Mouse (Mus musculus) CH12.LX (cell line): ENCODE results near the gene Olfr434. TPM values are rescaled to one million over a fixed set of nuclear protein-coding genes. Genes with fewer than 3 reads are reported as not detected.

Source experiments
- DNase-seq: peaks from one replicate; pipeline ENCODE4 v3.0.0-alpha.2; 2013; ENCODE audit errors: extremely low read depth
- H3K27ac ChIP-seq: 2 replicates; pipeline ENCODE4 v1.5.1; 2012; ENCODE audit warnings: low read depth, mild to moderate bottlenecking, control low read depth, moderate library complexity; ENCODE audit not compliant: insufficient read depth
- H3K27me3 ChIP-seq: replicated peaks from 2 replicates; pipeline ENCODE3; 2012; ENCODE audit warnings: inconsistent platforms
- H3K36me3 ChIP-seq, 2 experiments: replicated peaks in 1 of 2; 2 replicates each; pipeline versions ENCODE3 to v1.6.1; 2012; ENCODE audit warnings: inconsistent platforms in 1 of 2, low read length in 1 of 2, mild to moderate bottlenecking in 1 of 2, mixed read lengths in 1 of 2, moderate library complexity in 1 of 2; ENCODE audit not compliant: control insufficient read depth in 1 of 2, insufficient read depth in 1 of 2
- H3K4me1 ChIP-seq, 2 experiments: 2 replicates each; pipeline ENCODE4 v1.6.1; 2012; ENCODE audit warnings: inconsistent platforms in 1 of 2, moderate library complexity in 1 of 2; ENCODE audit not compliant: insufficient read depth in 2 of 2, control insufficient read depth in 1 of 2
- H3K4me2 ChIP-seq: 2 replicates; pipeline ENCODE4 v1.6.1; 2012; ENCODE audit warnings: low read depth, mild to moderate bottlenecking, control low read depth; ENCODE audit not compliant: poor library complexity, insufficient read depth, severe bottlenecking
- H3K4me3 ChIP-seq, 3 experiments: fragments of 150-350 bp in 1 of 3; sonication (generic) in 1 of 3; replicated peaks in 1 of 3; 2 replicates each; pipeline versions ENCODE3 to v1.5.1; 2011 to 2012; ENCODE audit warnings: low read depth in 2 of 3, low read length in 2 of 3, mild to moderate bottlenecking in 2 of 3, moderate library complexity in 2 of 3, control low read depth in 1 of 3, improper control_type of control experiment in 1 of 3, inconsistent platforms in 1 of 3, mixed read lengths in 1 of 3; ENCODE audit not compliant: poor library complexity in 1 of 3
- H3K79me2 ChIP-seq: replicated peaks from 2 replicates; pipeline ENCODE4 v1.6.1; 2012; ENCODE audit warnings: mild to moderate bottlenecking, moderate library complexity; ENCODE audit not compliant: control insufficient read depth, poor library complexity, insufficient read depth, severe bottlenecking; ENCODE audit errors: extremely low read depth
- H3K9ac ChIP-seq: 2 replicates; pipeline ENCODE4 v1.6.1; 2012; ENCODE audit warnings: low read depth, mild to moderate bottlenecking, control low read depth, moderate library complexity; ENCODE audit not compliant: insufficient read depth
- H3K9me3 ChIP-seq: replicated peaks from 2 replicates; pipeline ENCODE3; 2012; ENCODE audit warnings: low read length, inconsistent platforms, mixed read lengths
- BHLHE40 ChIP-seq: IDR thresholded peaks from 2 replicates; pipeline ENCODE4 v1.6.1; 2011; ENCODE audit warnings: mild to moderate bottlenecking, low read depth, low read length, improper control_type of control experiment
- CHD1 ChIP-seq: IDR thresholded peaks from 2 replicates; pipeline ENCODE4 v1.6.1; 2012; ENCODE audit warnings: low read depth, low read length, improper control_type of control experiment, inconsistent platforms
- CHD2 ChIP-seq: IDR thresholded peaks from 2 replicates; pipeline ENCODE4 v1.6.1; 2011; ENCODE audit warnings: low read length, improper control_type of control experiment
- CTCF ChIP-seq, 2 experiments: IDR thresholded peaks in 1 of 2; conservative IDR thresholded peaks in 1 of 2; 2 replicates each; pipeline ENCODE4 v1.5.1; 2011 to 2012; ENCODE audit warnings: low read depth in 2 of 2, low read length in 2 of 2, improper control_type of control experiment in 1 of 2, inconsistent platforms in 1 of 2, mild to moderate bottlenecking in 1 of 2, moderate library complexity in 1 of 2
- E2F4 ChIP-seq: IDR thresholded peaks from 2 replicates; pipeline ENCODE4 v1.6.1; 2011; ENCODE audit warnings: low read depth, low read length, improper control_type of control experiment; ENCODE audit not compliant: insufficient replicate concordance
- ETS1 ChIP-seq: conservative IDR thresholded peaks from 2 replicates; pipeline ENCODE4 v1.6.1; 2012; ENCODE audit warnings: low read depth, mild to moderate bottlenecking, inconsistent platforms, low read length, improper control_type of control experiment, moderate library complexity
- GABPA ChIP-seq: IDR thresholded peaks from 2 replicates; pipeline ENCODE4 v1.6.1; 2012; ENCODE audit warnings: low read depth, low read length, improper control_type of control experiment, inconsistent platforms; ENCODE audit not compliant: insufficient replicate concordance
- HCFC1 ChIP-seq: IDR thresholded peaks from 2 replicates; pipeline ENCODE4 v1.6.1; 2012; ENCODE audit warnings: low read depth, mild to moderate bottlenecking, inconsistent platforms, low read length, improper control_type of control experiment
- KAT2A ChIP-seq: IDR thresholded peaks from 2 replicates; pipeline ENCODE4 v1.6.1; 2012; ENCODE audit warnings: low read length, improper control_type of control experiment, inconsistent platforms; ENCODE audit not compliant: insufficient replicate concordance
- MAZ ChIP-seq: IDR thresholded peaks from 2 replicates; pipeline ENCODE4 v1.6.1; 2012; ENCODE audit warnings: low read depth, mild to moderate bottlenecking, inconsistent platforms, low read length, improper control_type of control experiment, moderate library complexity
- MEF2A ChIP-seq: IDR thresholded peaks from 2 replicates; pipeline ENCODE4 v1.6.1; 2014; ENCODE audit warnings: low read depth, mild to moderate bottlenecking, inconsistent platforms, low read length, improper control_type of control experiment, borderline replicate concordance
- MXI1 ChIP-seq: IDR thresholded peaks from 2 replicates; pipeline ENCODE4 v1.6.1; 2011; ENCODE audit warnings: mild to moderate bottlenecking, low read depth, low read length, improper control_type of control experiment
- PAX5 ChIP-seq: IDR thresholded peaks from 2 replicates; pipeline ENCODE4 v1.6.1; 2012; ENCODE audit warnings: low read length, inconsistent platforms, mixed read lengths
- POLR2A ChIP-seq: IDR thresholded peaks from 2 replicates; pipeline ENCODE4 v1.6.1; 2011; ENCODE audit warnings: low read depth, mild to moderate bottlenecking, improper control_type of control experiment, low read length
- POLR2AphosphoS2 ChIP-seq: IDR thresholded peaks from 2 replicates; pipeline ENCODE4 v1.6.1; 2011; ENCODE audit warnings: low read depth, low read length, improper control_type of control experiment
- RAD21 ChIP-seq: IDR thresholded peaks from 2 replicates; pipeline ENCODE4 v1.6.1; 2011; ENCODE audit warnings: low read depth, mild to moderate bottlenecking, low read length, improper control_type of control experiment, moderate library complexity
- SIN3A ChIP-seq: IDR thresholded peaks from 2 replicates; pipeline ENCODE4 v1.6.1; 2012; ENCODE audit warnings: low read length, improper control_type of control experiment, inconsistent platforms
- TCF12 ChIP-seq: IDR thresholded peaks from 2 replicates; pipeline ENCODE4 v1.6.1; 2014; ENCODE audit warnings: low read depth, mild to moderate bottlenecking, inconsistent platforms, low read length, improper control_type of control experiment
- UBTF ChIP-seq: IDR thresholded peaks from 2 replicates; pipeline ENCODE4 v1.6.1; 2012; ENCODE audit warnings: low read depth, mild to moderate bottlenecking, inconsistent platforms, low read length, improper control_type of control experiment, moderate library complexity
- ZKSCAN1 ChIP-seq: IDR thresholded peaks from 2 replicates; pipeline ENCODE4 v1.6.1; 2012; ENCODE audit warnings: low read depth, inconsistent platforms, low read length, improper control_type of control experiment, borderline replicate concordance
- ZNF384 ChIP-seq: IDR thresholded peaks from 2 replicates; pipeline ENCODE4 v1.6.1; 2012; ENCODE audit warnings: low read depth, low read length, improper control_type of control experiment, inconsistent platforms
- dilution Hi-C: fragments of 300-500 bp; cut with MboI; formaldehyde crosslinking; loops from 2 replicates; pipeline ENCODE4 v1.14.3; 2020; ENCODE audit warnings: low sequenced_read_pairs; ENCODE audit not compliant: extremely low pct_unique_long_range_greater_than_20kb, extremely low pct_ligation_motif_present
- in situ Hi-C: fragments of 300-500 bp; cut with MboI; formaldehyde crosslinking; loops from 3 replicates; pipeline ENCODE4 v1.14.3; 2019; ENCODE audit warnings: low sequenced_read_pairs, low pct_ligation_motif_present, low pct_unique_long_range_greater_than_20kb, mixed read lengths
- polyA plus RNA-seq: library from polyadenylated mRNA; unstranded; fragments of >175 nt; gene quantifications from 2 replicates; pipeline ENCODE4 v1.2.1, GENCODE M21; 2012; ENCODE audit warnings: low read depth; ENCODE audit not compliant: insufficient read length
- total RNA-seq, 2 experiments: library from RNA; depleted of rRNA; stranded (reverse); fragments of 300-350 nt in 1 of 2; fragments of >200 nt in 1 of 2; gene quantifications; 2 replicates each; pipeline ENCODE4 v1.2.3; 2012 to 2014

Olfr434 gene
- total and polyA plus RNA-seq, 3 experiments: not detected

DNA sequence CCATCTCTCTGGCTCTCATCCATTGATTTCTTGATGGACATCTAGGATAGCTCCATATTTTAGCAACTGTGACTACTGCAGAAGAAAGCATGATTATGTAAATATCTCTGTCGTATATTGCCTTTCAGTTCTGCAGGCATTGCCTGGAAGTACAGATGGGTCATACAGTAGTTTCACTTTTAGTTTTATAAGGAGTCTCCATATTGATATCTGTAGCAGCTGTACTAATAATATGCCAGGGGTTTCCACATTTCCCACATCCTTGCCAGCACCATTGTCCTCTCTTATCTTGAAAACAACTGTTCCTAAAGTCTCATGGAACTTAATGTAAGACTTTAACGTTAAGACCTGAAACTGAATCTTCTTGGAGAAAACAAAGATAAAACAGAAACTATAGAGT is 47.9 kb downstream of the Olfr434 start:
- H3K9me3 ChIP-seq: no peaks in the 10 kb centered on the region
- TF ChIP-seq MXI1 (no peak), SIN3A (no peak), E2F4 (no peak)
- dilution Hi-C loops (no loop called here), in situ Hi-C loops (no loop called here)
- H3K79me2 ChIP-seq: no peaks in the 10 kb centered on the region
- H3K36me3 ChIP-seq: no peaks in the 10 kb centered on the region
- DNase-seq: no peak
- H3K4me3 ChIP-seq: no peak overlapping the region
- no peaks in the 10 kb centered on the region for H3K4me1 ChIP-seq
- no peak overlapping the region for H3K27ac ChIP-seq
- peak overlapping the region; percentile 71; the same call in 1 of the 2 replicates for H3K4me2 ChIP-seq
- no peak overlapping the region; the same call in 1 of the 2 replicates for H3K9ac ChIP-seq
- no peaks in the 10 kb centered on the region for H3K27me3 ChIP-seq

- Histone ChIP-seq H3K4me2 (no peak within 1 kb of the TSS), H3K4me1 (peaks cover 0 to 5% of the 10 kb centered on the region in 2 experiments; a peak in 2 of 4 replicates), H3K79me2 (no peaks in the 10 kb centered on the region), H3K9ac (no peak within 1 kb of the TSS), H3K27me3 (no peaks in the 10 kb centered on the region), H3K36me3 (no peaks in the 10 kb centered on the region), H3K9me3 (no peaks in the 10 kb centered on the region), H3K27ac (no peak within 1 kb of the TSS), H3K4me3 (no peak within 1 kb of the TSS)
- DNase-seq: no peak
- dilution Hi-C loops (no loop called here), in situ Hi-C loops (no loop called here)
- TF ChIP-seq MXI1: no peak
- no peak for TF ChIP-seq BHLHE40
- no peak for TF ChIP-seq GABPA
- no peak for TF ChIP-seq ZKSCAN1
- no peak for TF ChIP-seq PAX5
These were observed 52.7 kb downstream of the Olfr434 start, which contains the start of gene Arhgef5 for GRCm38 (mm10) chr6:43265363-43266041. TSS of gene Arhgef5 (plus strand) at chr6:43265582.

DNA sequence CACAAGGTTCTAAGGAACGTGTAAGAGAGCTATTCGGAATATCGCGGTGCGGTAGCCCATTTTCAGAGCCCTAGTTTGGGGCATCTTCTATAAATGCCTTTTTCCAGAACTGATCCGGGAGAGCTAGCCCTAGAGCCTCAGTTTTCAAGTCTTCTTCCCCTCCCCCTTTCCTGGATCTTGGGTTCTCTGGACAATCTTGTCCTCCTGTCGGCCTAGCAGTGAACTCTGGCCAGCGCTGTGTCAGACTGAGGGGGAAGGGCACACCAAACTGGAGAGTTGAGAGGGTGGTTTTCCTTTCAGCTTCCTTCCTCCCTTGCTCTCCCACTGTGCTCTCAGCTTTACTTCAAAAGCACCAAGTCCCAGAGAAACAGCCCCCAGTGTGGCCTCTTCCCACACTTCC is 53.5 kb downstream of the Olfr434 start:
- Histone ChIP-seq H3K4me3 (no peak overlapping the region), H3K36me3 (no peaks in the 10 kb centered on the region), H3K27me3 (no peaks in the 10 kb centered on the region), H3K79me2 (no peaks in the 10 kb centered on the region), H3K4me1 (peaks cover 0 to 5% of the 10 kb centered on the region in 2 experiments; a peak in 2 of 4 replicates), H3K27ac (no peak overlapping the region), H3K4me2 (no peak overlapping the region), H3K9me3 (no peaks in the 10 kb centered on the region), H3K9ac (no peak overlapping the region)
- no peak for DNase-seq
- in situ Hi-C loops: no loop called here
- TF ChIP-seq MXI1: no peak
- no peak for TF ChIP-seq E2F4
- TF ChIP-seq HCFC1: no peak
- TF ChIP-seq TCF12: no peak
- no peak for TF ChIP-seq RAD21
- TF ChIP-seq CHD1: no peak
- TF ChIP-seq BHLHE40: no peak
- no peak for TF ChIP-seq ZNF384
- no peak for TF ChIP-seq CHD2
- no peak for TF ChIP-seq KAT2A
- no peak for TF ChIP-seq MAZ
- no peak for TF ChIP-seq POLR2A
- TF ChIP-seq CTCF (conservative IDR thresholded peaks at IDR 0.05 in 1 of 2, IDR thresholded peaks at IDR 0.05 in 1 of 2; ENCODE audit: low read depth in 2 of 2, low read length in 2 of 2): no peak
- no peak for TF ChIP-seq ETS1
- TF ChIP-seq MEF2A: no peak
- no peak for TF ChIP-seq PAX5
- TF ChIP-seq GABPA: no peak
- no peak for TF ChIP-seq POLR2AphosphoS2
- TF ChIP-seq UBTF: no peak
- dilution Hi-C loops: no loop called here
